Mouse (Mus musculus): ENCODE results near the gene Ttll5. TPM values are rescaled to one million over a fixed set of nuclear protein-coding genes. Genes with fewer than 3 reads are reported as not detected.

The Ttll5 gene
- total and polyA plus RNA-seq, 3 experiments = 7.4 to 18.5 TPM; not detected in 1

- TF ChIP-seq UBTF (IDR thresholded peaks at IDR 0.05; ENCODE audit: borderline replicate concordance, insufficient read depth, low read depth, low read length) (no peak), MAFK (IDR thresholded peaks at IDR 0.05; ENCODE audit: borderline replicate concordance, low read depth, low read length) (no peak), RAD21 (IDR thresholded peaks at IDR 0.05; ENCODE audit: low read depth, low read length) (peak; percentile 52), TBP (IDR thresholded peaks at IDR 0.05; ENCODE audit: low read depth, low read length) (no peak), ZMIZ1 (IDR thresholded peaks at IDR 0.05; ENCODE audit: low read depth, low read length) (no peak), POLR2AphosphoS5 (IDR thresholded peaks at IDR 0.05; ENCODE audit: borderline replicate concordance, low read depth, low read length) (no peak)
Observed at GRCm38 (mm10) chr12:85954167-85954566, 129.7 kb downstream of the Ttll5 start (continued).

DNA sequence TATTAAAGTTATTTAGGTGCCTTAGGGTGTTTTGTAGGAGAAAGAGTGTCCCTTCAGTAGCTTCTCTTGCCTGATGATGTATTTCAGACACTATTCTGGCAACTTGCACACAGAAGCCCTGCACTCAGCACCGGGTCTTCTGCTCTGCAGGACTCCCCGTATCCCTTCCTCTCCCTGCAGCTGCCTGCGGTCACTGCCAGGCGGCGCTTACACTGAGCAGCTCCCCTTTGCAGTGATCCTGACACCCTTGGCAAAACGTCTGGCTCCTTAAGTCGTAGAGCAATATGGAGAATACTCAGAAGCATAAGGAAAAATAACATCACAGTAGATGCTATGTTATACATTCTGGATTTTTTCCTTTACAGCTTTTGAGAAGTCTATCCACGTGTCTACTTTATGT is 130.6 kb downstream of the Ttll5 start:
- Histone ChIP-seq H3K4me3 (ENCODE audit: control insufficient read depth in 1 of 2, insufficient read depth in 1 of 2, low read depth in 2 of 2, low read length in 2 of 2) (no peak overlapping the region), H3K36me3 (ENCODE audit: control insufficient read depth in 1 of 2, insufficient read depth in 2 of 2, low read length in 2 of 2) (no peaks in the 10 kb centered on the region), H3K4me1 (ENCODE audit: control insufficient read depth in 1 of 2, insufficient read depth in 2 of 2, low read length in 2 of 2) (no peaks in the 10 kb centered on the region), H3K79me2 (ENCODE audit: control insufficient read depth, insufficient read depth, low read length, poor library complexity) (no peaks in the 10 kb centered on the region), H3K9ac (ENCODE audit: control insufficient read depth, low read depth, low read length, poor library complexity, severe bottlenecking) (no peak overlapping the region), H3K27me3 (ENCODE audit: control insufficient read depth in 1 of 2, insufficient read depth in 2 of 2, low read length in 2 of 2) (no peaks in the 10 kb centered on the region), H3K27ac (ENCODE audit: control insufficient read depth, low read depth, low read length) (no peak overlapping the region), H3K9me3 (replicated peaks; ENCODE audit: insufficient read depth, low read length) (no peaks in the 10 kb centered on the region)
- TF ChIP-seq NRF1 (IDR thresholded peaks at IDR 0.05; ENCODE audit: insufficient read depth, low read depth, low read length, poor library complexity, severe bottlenecking) (no peak), ETS1 (IDR thresholded peaks at IDR 0.05; ENCODE audit: low read depth, low read length) (no peak), KAT2A (conservative IDR thresholded peaks at IDR 0.05; ENCODE audit: low read depth, low read length) (no peak), SIN3A (IDR thresholded peaks at IDR 0.05; ENCODE audit: low read length) (no peak), MXI1 (IDR thresholded peaks at IDR 0.05; ENCODE audit: low read depth, low read length) (no peak), MAFK (IDR thresholded peaks at IDR 0.05; ENCODE audit: borderline replicate concordance, low read depth, low read length) (no peak)
- DNase-seq (ENCODE audit: low read depth, low spot score) = no peak

DNA sequence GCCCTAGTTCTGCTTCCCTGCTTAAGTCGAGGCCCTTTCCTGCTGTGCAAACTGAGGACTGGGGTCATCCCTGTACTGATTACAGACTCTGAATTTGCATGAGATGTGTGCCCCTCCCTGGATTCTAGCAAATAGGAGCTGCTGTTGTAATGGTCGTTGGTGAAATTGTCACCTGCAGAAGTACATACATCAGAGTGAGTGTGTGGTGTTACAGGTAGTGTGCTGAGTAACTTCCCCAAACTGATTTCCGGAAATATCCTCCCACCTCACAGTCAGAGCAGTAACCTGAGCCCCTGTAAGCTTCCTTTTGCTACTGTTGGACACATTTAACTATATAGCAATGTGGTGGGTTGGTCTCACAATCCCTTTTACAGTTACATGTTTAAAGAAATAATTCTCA is 131.2 kb downstream of the Ttll5 start:
- no peak overlapping the region for H3K9ac ChIP-seq (ENCODE audit: control insufficient read depth, low read depth, low read length, poor library complexity, severe bottlenecking)
- H3K36me3 ChIP-seq (ENCODE audit: control insufficient read depth in 1 of 2, insufficient read depth in 2 of 2, low read length in 2 of 2) = no peaks in the 10 kb centered on the region
- H3K79me2 ChIP-seq (ENCODE audit: control insufficient read depth, insufficient read depth, low read length, poor library complexity) = no peaks in the 10 kb centered on the region
- H3K27me3 ChIP-seq (ENCODE audit: control insufficient read depth in 1 of 2, insufficient read depth in 2 of 2, low read length in 2 of 2) = no peaks in the 10 kb centered on the region
- no peak overlapping the region for H3K4me3 ChIP-seq (ENCODE audit: control insufficient read depth in 1 of 2, insufficient read depth in 1 of 2, low read depth in 2 of 2, low read length in 2 of 2)
- no peaks in the 10 kb centered on the region for H3K9me3 ChIP-seq (replicated peaks; ENCODE audit: insufficient read depth, low read length)
- no peak for TF ChIP-seq SIN3A (IDR thresholded peaks at IDR 0.05; ENCODE audit: low read length)
- TF ChIP-seq ZNF384 (IDR thresholded peaks at IDR 0.05; ENCODE audit: low read depth, low read length) = no peak
- no peak for TF ChIP-seq RCOR1 (IDR thresholded peaks at IDR 0.05; ENCODE audit: low read depth, low read length)
- H3K4me1 ChIP-seq (ENCODE audit: control insufficient read depth in 1 of 2, insufficient read depth in 2 of 2, low read length in 2 of 2) = no peaks in the 10 kb centered on the region
- H3K27ac ChIP-seq (ENCODE audit: control insufficient read depth, low read depth, low read length) = no peak overlapping the region
- no peak for DNase-seq (ENCODE audit: low read depth, low spot score)
